Mouse (Mus musculus): ENCODE results near the gene Bloc1s3.

DNA sequence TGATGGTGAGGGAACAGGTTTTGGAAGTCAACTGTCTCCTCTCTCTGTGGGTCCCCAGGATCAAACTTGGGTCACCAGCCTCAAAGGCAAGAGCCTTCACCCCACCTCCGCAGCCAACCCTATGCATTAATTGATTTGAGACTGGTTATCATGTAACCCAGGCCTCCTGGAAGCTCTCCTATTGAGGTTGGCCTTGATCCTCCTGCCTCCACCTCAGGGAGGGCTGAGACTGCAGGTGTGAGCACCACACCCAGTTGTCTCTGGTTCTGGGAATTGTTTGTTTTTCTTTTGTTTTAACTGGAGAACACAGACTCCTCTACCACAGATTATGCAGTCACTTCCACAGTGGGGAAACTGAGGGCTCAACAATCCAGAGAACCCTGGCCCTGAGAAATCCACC, 47.7 kb downstream of the Bloc1s3 start:
- no peak for TF ChIP-seq MAX (IDR thresholded peaks at IDR 0.05; ENCODE audit: low read depth)
- TF ChIP-seq TCF3 (IDR thresholded peaks at IDR 0.05; ENCODE audit: insufficient read length, low read depth) = no peak
